Mouse (Mus musculus): ENCODE data around the gene Opcml.

The Opcml gene

GRCm38 (mm10) chr9:28800100-28800499, 1009.5 kb downstream of the Opcml start:
- DNase-seq: no peak

- DNase-seq: no peak
These were observed 1016.1 kb downstream of the Opcml start for GRCm38 (mm10) chr9:28806666-28807065.

GRCm38 (mm10) chr9:28822060-28822459, 1031.5 kb downstream of the Opcml start:
- no peak for DNase-seq

- peak; percentile 17 to 30 for DNase-seq
These were observed 1031.9 kb downstream of the Opcml start for GRCm38 (mm10) chr9:28822466-28822865.

- DNase-seq: no peak
These were observed 1035.2 kb downstream of the Opcml start for GRCm38 (mm10) chr9:28825821-28826220.

- DNase-seq: no peak
These were observed 1055.5 kb downstream of the Opcml start for GRCm38 (mm10) chr9:28845961-28846570.

GRCm38 (mm10) chr9:28855826-28856225, 1065.3 kb downstream of the Opcml start:
- DNase-seq: no peak

GRCm38 (mm10) chr9:28861983-28862382, 1071.4 kb downstream of the Opcml start:
- no peak for DNase-seq

- DNase-seq: peak; percentile 54 to 59
These were observed 1076.7 kb downstream of the Opcml start for GRCm38 (mm10) chr9:28867256-28867655.

GRCm38 (mm10) chr9:28870478-28870877, 1079.9 kb downstream of the Opcml start:
- DNase-seq: no peak

- DNase-seq: no peak
These were observed 1092.0 kb downstream of the Opcml start for GRCm38 (mm10) chr9:28882566-28882965.

GRCm38 (mm10) chr9:28891611-28892010, 1101.0 kb downstream of the Opcml start:
- no peak for DNase-seq

- DNase-seq: no peak
These were observed 1112.7 kb downstream of the Opcml start for GRCm38 (mm10) chr9:28903291-28903690.

- no peak for DNase-seq
These were observed 1119.2 kb downstream of the Opcml start for GRCm38 (mm10) chr9:28909738-28910137.

- DNase-seq: no peak
These were observed 1121.1 kb downstream of the Opcml start for GRCm38 (mm10) chr9:28911571-28912185.

GRCm38 (mm10) chr9:28932069-28932468, 1141.5 kb downstream of the Opcml start:
- no peak for DNase-seq

- DNase-seq: no peak
These were observed 1146.6 kb downstream of the Opcml start for GRCm38 (mm10) chr9:28937163-28937562.

GRCm38 (mm10) chr9:28937980-28938379, 1147.4 kb downstream of the Opcml start:
- DNase-seq: peak in 1 of 2 experiments; percentile 8

- DNase-seq: no peak
These were observed 1150.3 kb downstream of the Opcml start for GRCm38 (mm10) chr9:28940901-28941300.

- no peak for DNase-seq
These were observed 1178.9 kb downstream of the Opcml start for GRCm38 (mm10) chr9:28969455-28969854.
